Mouse (Mus musculus): ENCODE measurements around the gene Ildr2. TPM values are rescaled to one million over a fixed set of nuclear protein-coding genes. Genes with fewer than 3 reads are reported as not detected.

The Ildr2 gene
- total RNA-seq, 2 experiments from 2014 or later, result 2.5 to 4.5 TPM

DNA sequence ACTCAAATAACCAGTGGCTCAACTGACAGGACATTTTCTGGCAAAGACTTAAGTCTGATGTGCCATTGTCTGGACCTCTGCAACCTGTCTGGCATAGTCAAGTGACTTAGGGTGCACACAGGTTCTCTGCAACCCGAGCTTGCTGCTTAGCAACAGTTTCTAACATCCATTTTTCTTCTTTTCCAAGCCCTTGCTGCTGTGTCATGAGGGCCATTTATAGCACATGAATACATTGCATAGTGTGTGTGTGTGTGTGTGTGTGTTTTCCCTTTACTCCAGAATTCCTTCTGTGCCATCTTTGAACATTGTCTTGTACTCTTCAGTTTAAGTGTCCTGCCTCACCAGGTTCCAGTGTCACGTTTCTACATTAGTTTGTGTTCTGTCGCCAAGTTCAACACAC lies 72.5 kb downstream of the Ildr2 start:
- no peak for DNase-seq
- intact Hi-C loops (cut with DNase I), result no loop called here

DNA sequence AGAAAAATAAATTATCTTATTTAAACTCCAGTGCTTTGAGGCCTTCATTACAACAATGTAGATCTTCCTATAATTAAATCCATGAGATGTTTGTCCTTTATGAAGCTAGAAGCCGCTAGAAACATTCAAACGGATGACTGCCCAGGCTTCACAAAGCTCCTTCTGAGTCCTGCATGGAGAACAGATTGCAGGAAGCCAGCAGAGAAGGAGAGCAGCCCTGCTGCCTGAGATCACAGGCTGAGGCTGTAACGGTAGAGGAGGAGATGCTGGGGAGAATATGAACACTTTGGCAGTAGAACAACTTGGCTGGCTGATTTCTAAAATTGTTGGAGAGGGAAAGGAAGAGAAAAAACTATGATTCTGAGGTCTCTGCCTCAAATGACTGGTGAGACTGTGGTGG lies 76.8 kb downstream of the Ildr2 start:
- intact Hi-C loops (cut with DNase I), result no loop called here
- no peak for DNase-seq

DNA sequence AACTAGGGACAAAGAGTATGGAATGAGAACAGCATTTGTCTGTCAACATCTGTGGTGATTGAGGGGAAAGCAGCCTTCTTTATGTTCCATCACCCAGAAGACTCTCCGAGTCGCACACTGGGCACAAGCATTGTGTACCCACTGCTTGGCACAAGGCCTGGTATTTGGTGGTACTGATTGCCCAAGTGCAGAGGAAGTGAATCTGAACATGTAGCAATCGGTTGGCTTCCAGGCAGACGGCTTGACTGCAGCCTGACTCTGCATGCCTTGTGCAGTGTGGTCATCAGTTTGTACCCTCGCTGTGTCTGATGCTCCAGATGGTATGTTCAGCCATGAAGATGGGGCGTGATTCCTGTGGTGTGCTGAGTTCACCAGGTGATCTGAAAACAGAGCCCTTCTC lies 85.2 kb downstream of the Ildr2 start:
- intact Hi-C loops (cut with DNase I), result no loop called here
- DNase-seq, result peak; percentile 10 to 11

DNA sequence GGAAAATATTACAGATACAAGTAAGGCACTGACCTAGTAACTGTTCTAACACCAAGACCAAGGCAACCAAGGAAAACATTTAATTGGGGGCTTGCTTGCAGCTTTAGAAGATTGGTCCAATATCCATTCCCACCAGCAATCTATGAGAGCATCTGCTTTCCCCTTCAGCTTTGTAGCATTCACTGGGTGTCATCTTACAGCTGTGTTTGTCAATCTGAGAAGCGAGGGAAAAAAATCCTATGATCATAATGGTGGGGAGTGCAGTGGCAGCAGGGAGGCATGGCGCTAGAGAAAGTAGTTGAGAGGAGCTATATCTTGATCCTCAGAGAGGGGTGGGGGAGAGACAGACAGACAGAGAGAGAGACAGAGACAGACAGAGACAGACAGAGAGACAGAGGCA lies 88.1 kb downstream of the Ildr2 start:
- intact Hi-C loops (cut with DNase I), result no loop called here

DNA sequence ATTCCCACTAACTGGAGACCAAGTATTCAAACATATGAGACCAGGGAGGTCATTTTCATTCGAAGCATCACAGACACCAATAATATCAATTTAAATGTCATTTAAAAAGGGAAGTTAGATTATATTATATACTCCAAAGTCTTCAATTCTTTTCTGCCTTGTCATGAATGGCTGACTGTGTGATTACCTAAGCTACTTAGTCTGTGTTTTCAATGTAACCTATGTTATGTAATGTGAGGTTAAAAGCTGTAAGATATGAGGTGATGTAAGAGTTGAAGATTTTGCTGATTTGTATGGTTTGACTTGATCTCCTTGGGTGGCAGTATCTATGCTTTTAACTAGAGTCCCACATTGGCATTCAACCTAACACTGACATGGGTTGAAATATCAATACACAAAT lies 88.6 kb downstream of the Ildr2 start:
- DNase-seq, result no peak
- intact Hi-C loops (cut with DNase I), result no loop called here

More for the DNA sequence above, 88.1 kb downstream of the Ildr2 start:
- no peak for DNase-seq

DNA sequence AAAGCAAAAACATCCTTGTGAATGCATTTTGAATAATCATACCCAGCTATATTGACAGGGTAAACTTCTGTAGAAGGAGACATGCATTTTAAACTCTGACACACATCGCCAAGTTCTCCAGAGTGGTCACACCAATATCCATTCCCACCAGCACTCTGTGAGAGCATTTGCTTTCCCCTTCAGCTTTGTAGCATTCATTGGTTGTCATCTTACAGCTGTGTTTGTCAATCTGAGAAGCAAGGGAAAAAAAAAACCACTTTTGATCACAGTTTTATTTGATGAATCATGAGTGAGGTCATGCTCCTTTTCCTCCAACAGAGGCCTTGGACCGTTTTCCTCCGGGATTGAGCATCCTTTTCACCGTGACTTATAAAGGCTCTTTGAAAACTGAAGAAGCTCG lies 89.6 kb downstream of the Ildr2 start:
- intact Hi-C loops (cut with DNase I), result no loop called here

DNA sequence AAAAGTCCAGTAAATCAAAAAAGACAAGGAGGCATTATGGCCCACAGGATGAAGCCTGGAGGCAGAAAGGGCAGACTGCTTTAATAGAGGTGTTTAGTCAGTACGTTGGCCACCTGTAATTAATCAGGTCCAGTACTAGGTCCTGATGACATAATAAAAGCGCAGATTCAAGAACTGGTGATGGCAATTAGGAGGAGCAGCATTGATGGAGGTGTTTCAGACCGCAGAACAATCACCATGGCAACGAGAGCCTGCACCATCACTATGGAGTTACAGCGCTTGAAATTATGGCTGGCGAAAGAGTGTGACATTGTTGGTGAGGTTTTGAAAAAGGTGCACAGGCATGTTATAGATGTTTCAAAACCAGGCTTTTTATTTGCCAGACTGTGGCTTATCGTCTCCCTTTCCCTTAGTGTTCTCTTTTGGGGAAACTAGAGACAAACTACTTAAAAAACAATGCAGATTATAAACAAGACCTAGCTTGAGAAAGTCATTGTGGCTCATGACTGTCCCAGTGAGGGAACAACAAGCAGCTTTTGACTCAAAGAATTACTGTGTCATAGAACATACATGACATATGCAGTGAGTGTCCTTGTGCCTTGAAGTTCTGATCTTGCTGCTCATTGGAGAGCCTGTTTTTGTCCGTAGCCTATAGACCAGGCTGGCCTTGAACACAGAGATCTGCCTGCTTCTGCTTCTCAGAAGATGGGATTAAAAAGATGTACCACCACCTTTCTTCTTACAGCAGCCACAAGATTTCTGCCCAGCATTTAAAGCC lies 90.5 kb downstream of the Ildr2 start:
- intact Hi-C loops (cut with DNase I), result no loop called here

More for the DNA sequence above, 89.6 kb downstream of the Ildr2 start:
- DNase-seq, result no peak

DNA sequence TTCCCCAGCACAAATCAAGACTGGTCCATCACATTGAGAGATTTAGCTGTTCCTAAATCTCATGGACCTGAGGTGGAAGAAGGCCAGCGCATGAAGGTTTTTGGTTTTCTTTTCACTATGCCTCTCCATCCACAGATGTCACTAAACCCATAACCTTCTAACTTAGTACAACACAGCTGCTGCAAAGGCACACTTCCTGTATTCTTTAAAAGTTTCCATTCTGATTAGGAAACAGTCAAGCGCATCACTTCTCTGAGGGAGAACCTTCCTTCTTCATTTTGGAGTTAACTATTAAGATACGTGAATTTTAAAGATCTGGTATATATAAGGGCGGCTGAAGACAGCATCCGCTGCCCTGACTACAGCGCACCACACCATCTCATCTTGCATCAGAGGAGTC lies 91.7 kb downstream of the Ildr2 start:
- no peak for DNase-seq
- intact Hi-C loops (cut with DNase I), result no loop called here

More for the DNA sequence above, 90.5 kb downstream of the Ildr2 start:
- no peak for DNase-seq

DNA sequence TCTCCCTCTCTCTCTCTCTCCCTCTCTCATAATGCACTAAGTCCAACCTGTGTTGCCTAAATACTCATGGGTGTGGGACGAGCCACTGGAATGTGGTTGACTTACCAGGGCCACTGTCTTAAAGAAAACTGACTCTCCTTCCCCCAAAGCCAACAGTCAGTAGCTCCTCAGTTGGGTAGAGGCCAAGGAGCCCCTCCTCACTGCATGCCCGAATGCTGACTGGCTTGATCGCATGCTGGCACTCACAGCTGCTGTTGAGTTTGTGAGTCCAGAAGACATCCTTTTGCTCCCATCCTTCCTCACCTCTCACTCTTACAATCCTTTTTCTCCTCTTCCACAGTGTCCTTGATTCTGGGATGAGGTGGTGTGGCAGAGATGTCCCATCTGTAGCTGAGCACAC lies 93.0 kb downstream of the Ildr2 start:
- no peak for DNase-seq
- intact Hi-C loops (cut with DNase I), result no loop called here

DNA sequence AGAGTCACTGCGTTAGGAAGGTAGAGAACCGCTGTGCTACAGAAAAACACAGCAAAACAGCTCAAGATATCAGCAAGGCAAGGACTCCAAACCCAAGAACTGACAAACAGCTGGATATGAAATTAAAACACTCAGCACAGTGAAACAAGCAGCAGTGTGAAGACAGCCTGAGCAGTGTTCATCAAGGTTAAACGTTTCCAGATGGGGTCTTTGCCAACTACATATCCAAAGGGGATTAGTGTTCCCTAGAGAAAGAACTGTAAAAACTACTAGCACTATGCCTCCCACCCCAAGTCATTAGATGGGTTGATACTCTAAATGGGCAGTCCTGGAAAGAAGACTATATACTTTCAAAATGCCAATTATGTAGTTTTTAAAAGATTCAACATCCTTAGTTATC lies 95.4 kb downstream of the Ildr2 start:
- intact Hi-C loops (cut with DNase I), result no loop called here
- DNase-seq, result no peak

DNA sequence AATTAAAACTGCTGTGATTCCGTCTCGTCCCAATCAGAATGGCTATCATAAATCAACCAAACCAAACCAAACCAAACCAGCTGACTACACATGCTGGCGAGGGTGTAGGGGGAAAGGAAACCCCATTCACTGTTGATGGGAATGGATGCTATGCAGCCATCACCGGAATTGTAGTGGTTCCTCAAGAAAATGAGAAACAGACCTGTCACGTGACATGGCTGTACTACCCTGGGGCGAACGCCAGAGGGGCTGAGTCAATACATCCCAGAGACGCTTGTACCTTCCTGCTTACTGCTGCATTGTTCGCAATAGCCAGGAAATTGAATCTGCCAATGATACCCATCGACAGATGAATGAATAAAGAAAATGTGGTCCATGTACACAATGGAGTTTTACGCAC lies 95.8 kb downstream of the Ildr2 start:
- intact Hi-C loops (cut with DNase I), result loop anchor here (2.0 kb wide), 1 partner anchor 189 kb away; no protein-coding TSS in a partner anchor
- no peak for DNase-seq

DNA sequence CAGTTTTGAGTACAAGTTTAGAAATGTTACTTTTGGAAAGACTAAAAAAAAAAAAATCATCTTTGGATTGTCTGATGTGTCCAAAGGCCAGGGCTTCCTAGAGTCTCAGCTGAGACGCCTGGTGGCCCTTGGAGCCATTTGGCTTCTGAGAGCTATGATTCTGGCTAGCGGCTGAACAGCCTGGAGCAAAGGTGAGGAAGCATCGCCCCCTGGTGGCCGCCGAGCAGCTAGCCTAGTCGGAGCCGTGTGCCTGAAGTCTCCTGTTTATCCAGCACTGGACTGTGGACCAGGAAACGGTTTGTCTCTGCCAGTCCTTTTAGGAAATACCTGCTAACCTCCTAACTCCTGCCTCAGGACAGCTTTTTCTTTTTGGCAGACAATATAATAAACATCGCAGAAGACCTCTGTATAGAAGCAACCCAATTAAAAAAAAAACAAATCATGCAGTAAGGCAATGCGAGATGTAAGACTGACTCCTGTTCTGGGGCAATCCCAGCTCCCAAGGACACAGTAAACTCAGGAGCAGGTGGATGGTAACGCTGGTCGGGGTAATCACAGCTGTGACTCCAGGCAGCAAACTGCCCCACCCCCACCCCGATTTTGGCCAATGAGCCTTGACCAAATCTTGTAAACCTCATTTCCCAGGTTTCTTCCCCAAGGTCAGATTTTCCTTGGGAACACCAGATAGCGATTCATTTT lies 106.4 kb downstream of the Ildr2 start:
- DNase-seq, result peak; percentile 85 to 91
- intact Hi-C loops (cut with DNase I), result loop anchor here (5.0 kb wide), 1 partner anchor 583 kb away; no protein-coding TSS in a partner anchor

DNA sequence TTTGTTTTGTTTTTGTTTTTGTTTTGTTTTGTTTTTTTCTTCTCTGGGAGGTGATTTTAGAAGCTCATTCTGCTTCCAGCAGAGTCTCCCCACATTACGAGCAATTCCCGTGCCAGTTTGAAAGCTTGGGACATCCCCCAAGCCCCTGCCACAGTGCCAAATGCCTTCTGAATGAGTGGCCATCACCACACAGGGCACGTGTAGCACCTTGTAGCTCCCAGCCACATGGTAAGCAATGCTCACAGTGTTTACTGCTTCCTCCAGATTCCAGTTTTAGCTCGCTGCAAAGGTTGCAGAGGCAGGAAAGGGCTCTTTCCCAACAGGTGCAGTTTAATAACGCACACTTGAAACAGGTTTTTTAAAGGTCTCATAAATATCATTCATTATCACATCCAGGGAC lies 107.0 kb downstream of the Ildr2 start:
- DNase-seq, result no peak
- intact Hi-C loops (cut with DNase I), result loop anchor here (5.0 kb wide), 1 partner anchor 584 kb away; no protein-coding TSS in a partner anchor

DNA sequence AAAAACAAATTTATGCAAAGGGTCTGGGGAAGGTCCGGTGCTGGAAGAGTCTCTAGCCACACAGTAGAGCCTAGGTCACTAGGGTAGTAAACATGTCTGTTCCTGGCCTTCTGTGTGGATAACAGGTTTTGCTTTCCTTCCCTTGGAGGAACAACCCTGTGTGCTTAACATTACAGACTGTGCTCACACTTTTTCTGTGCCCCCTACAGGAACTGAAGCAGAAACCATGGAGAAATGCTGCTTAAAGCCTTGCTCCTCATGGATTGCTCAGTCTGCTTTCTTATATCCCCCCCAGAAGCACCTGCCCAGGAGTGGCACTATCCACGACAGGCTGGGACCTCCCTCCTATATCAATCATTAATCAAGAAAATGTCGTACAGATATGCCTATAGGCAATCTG lies 107.9 kb downstream of the Ildr2 start:
- DNase-seq, result no peak
- intact Hi-C loops (cut with DNase I), result loop anchor here (5.0 kb wide), 1 partner anchor 585 kb away; no protein-coding TSS in a partner anchor

DNA sequence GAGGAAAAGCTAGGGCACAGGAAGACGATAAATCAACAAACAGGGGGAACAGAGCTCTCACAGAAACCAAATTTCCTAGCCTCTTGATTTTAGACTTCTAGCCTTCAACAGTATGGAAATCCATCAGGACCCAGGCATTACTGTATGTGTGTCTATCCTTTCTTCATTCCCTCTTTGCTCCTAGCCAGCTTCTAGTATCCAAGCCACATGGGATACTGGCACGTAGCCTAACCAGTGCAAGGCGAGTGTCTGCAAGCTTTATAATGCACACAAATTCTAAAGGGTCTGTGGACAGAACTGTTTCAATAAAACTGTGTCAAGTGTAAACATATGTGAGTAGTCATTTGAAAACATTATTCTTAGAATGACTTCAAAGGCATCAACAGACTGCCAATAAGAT lies 108.7 kb downstream of the Ildr2 start:
- DNase-seq, result no peak
- intact Hi-C loops (cut with DNase I), result loop anchor here (1.0 to 5.0 kb wide), 2 partner anchors 202 to 585 kb away; no protein-coding TSS in a partner anchor

DNA sequence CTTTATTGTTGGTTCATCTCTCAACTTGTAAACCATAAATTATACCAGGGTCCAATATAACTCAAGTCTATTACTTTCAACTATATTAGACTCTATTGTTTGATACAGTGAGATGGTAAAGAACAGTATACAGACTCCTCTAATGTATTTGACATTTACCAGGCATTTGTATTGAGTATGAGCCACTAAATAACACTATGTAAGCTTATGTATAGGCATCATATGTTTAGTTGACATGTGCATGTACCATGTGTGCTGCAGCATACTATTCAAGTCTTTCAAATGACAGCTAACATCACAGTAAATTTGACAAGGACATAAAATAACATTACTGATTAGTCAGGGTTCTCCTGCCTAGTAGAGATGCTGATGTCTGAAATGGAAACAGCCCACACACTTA lies 109.2 kb downstream of the Ildr2 start:
- DNase-seq, result no peak
- intact Hi-C loops (cut with DNase I), result loop anchor here (1.0 to 5.0 kb wide), 2 partner anchors 203 to 586 kb away; no protein-coding TSS in a partner anchor

Other genes starting within 250 kb of the Ildr2 start
- 10 to 100 TPM; 40.7 to 44.9 TPM for gene Dusp27, start 126.2 kb upstream of the Ildr2 start, total RNA-seq (2021)
- gene Gpa33, start 123.9 kb upstream of the Ildr2 start, total RNA-seq (2021), result not detected
- gene Mael, start 15.4 kb upstream of the Ildr2 start, total RNA-seq (2021), result not detected
- gene Tada1, start 125.0 kb downstream of the Ildr2 start, total RNA-seq (2021), result 1 to 10 TPM; 7.6 to 9.3 TPM
- gene Pogk, start 155.7 kb downstream of the Ildr2 start, total RNA-seq (2021), result 10 to 100 TPM; 10.6 to 11.6 TPM
- not detected for gene Gm4846, start 243.4 kb downstream of the Ildr2 start, total RNA-seq (2021)

Measured in heart, postnatal 36 days (tissue).